In the genomic region with DNA sequence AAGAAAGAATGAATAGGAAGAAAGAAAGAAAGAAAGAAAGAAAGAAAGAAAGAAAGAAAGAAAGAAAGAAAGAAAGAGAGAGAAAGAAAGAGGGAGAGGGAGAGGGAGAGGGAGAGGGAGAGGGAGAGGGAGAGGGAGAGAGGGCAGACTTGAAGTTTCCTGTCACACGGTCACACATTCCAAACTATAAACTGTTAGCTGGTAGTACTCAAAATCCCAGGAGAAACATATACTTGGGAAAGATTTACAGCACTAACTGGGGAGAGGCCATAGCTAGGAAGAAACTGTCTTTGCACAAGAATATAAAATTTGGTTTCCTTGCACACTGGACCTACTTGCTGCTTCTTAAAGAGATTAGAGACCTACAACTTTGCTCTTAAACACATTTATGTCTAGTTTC, we compare ENCODE assay signal across 17 mouse cellular contexts. TPM values are rescaled to one million over a fixed set of nuclear protein-coding genes. Genes with fewer than 3 reads are reported as not detected.
DNase-seq lines count a peak whose midpoint lies in the region; ATAC-seq lines count a peak whose summit lies in the region.
"Had no signal": no experiment of that assay in that cellular context is flagged by ENCODE, and none has a peak within 500 bp of the region (broad histone marks: within the 10 kb centered on the region; RNA-seq: fewer than 3 reads in every experiment).

No protein-coding gene starts in this region.

- ATAC-seq in heart, embryonic 13.5 days (ENCODE audit: extremely low read depth, insufficient number of reproducible peaks, low FRiP score, low TSS enrichment) = no peak
- ATAC-seq in lung, embryonic 15.5 days (ENCODE audit: borderline replicate concordance, extremely low read depth, low FRiP score, low TSS enrichment) = peak; percentile 74; the same call in 1 of the 2 replicates
- no peak for ATAC-seq in embryonic facial prominence, embryonic 14.5 days (ENCODE audit: low read depth)
- ATAC-seq in limb, embryonic 15.5 days (ENCODE audit: insufficient number of reproducible peaks, low FRiP score, low TSS enrichment, low read depth) = no peak
- ATAC-seq: midbrain, embryonic 16.5 days had no signal

- H3K4me2 ChIP-seq in heart, embryonic 13.5 days = no peak overlapping the region
- no peak overlapping the region for H3K4me2 ChIP-seq in lung, embryonic 15.5 days
- H3K4me2 ChIP-seq in embryonic facial prominence, embryonic 14.5 days (ENCODE audit: low read depth, low read length) = no peak overlapping the region
- H3K4me2 ChIP-seq in limb, embryonic 15.5 days = no peak overlapping the region
- H3K4me2 ChIP-seq: hindbrain, embryonic 15.5 days had no signal

- peaks cover 25% of the 10 kb centered on the region for H3K4me1 ChIP-seq in heart, embryonic 13.5 days
- peaks cover 14% of the 10 kb centered on the region; the same call in 1 of the 2 replicates for H3K4me1 ChIP-seq in lung, embryonic 15.5 days
- peaks cover 12% of the 10 kb centered on the region; the same call in 1 of the 2 replicates for H3K4me1 ChIP-seq in embryonic facial prominence, embryonic 14.5 days (ENCODE audit: control insufficient read depth, insufficient read depth, low read length)
- peaks cover 8% of the 10 kb centered on the region; the same call in 1 of the 2 replicates for H3K4me1 ChIP-seq in limb, embryonic 15.5 days
- H3K4me1 ChIP-seq: hindbrain, embryonic 15.5 days had no signal

- no peaks in the 10 kb centered on the region for H3K27me3 ChIP-seq in heart, embryonic 13.5 days (replicated peaks)
- no peaks in the 10 kb centered on the region for H3K27me3 ChIP-seq in lung, embryonic 15.5 days
- no peaks in the 10 kb centered on the region for H3K27me3 ChIP-seq in embryonic facial prominence, embryonic 14.5 days (replicated peaks; ENCODE audit: control insufficient read depth, insufficient read depth, low read length)
- H3K27me3 ChIP-seq in limb, embryonic 15.5 days = no peaks in the 10 kb centered on the region
- H3K27me3 ChIP-seq: hindbrain, embryonic 15.5 days had no signal

- 32% methylated on average over 1 of the region's 1 CpGs for WGBS in heart, embryonic 13.5 days
- WGBS in lung, embryonic 15.5 days = 30% methylated on average over 1 of the region's 1 CpGs
- 16% methylated on average over 1 of the region's 1 CpGs for WGBS in embryonic facial prominence, embryonic 14.5 days
- 5% methylated on average over 1 of the region's 1 CpGs for WGBS in limb, embryonic 15.5 days

- intact Hi-C loops in heart, postnatal 25 days (cut with DNase I) = no loop called here

- H3K9me3 ChIP-seq in heart, embryonic 13.5 days = no peaks in the 10 kb centered on the region
- no peaks in the 10 kb centered on the region for H3K9me3 ChIP-seq in lung, embryonic 15.5 days
- no peaks in the 10 kb centered on the region for H3K9me3 ChIP-seq in embryonic facial prominence, embryonic 14.5 days (ENCODE audit: control insufficient read depth, low read length)
- H3K9me3 ChIP-seq in limb, embryonic 15.5 days = no peaks in the 10 kb centered on the region
- H3K9me3 ChIP-seq: hindbrain, embryonic 15.5 days had no signal

- H3K36me3 ChIP-seq in heart, embryonic 13.5 days = no peaks in the 10 kb centered on the region
- no peaks in the 10 kb centered on the region for H3K36me3 ChIP-seq in lung, embryonic 15.5 days
- H3K36me3 ChIP-seq in embryonic facial prominence, embryonic 14.5 days (ENCODE audit: control insufficient read depth, insufficient read depth, low read length) = no peaks in the 10 kb centered on the region
- no peaks in the 10 kb centered on the region for H3K36me3 ChIP-seq in limb, embryonic 15.5 days
- H3K36me3 ChIP-seq: hindbrain, embryonic 15.5 days had no signal

- no peak for DNase-seq in heart, postnatal 25 days (ENCODE audit: low spot score)
- DNase-seq in lung, adult 18-20 months = no peak
- DNase-seq in embryonic facial prominence, embryonic 14.5 days (ENCODE audit: low spot score) = peak; percentile 22
- DNase-seq in frontal cortex, postnatal 25 days (ENCODE audit: low spot score in 2 of 2) = no peak
- no peak for DNase-seq in thymus, adult 18-20 months
- DNase-seq: B cell, adult 2 months; cerebellum, postnatal 14 days; gastrocnemius, postnatal 25 days; heart, postnatal 14 days; right cerebral cortex, postnatal 14 days had no signal

- 0 out of 2 replicates have a peak overlapping the region, but pooled peaks have one; percentile 46 for H3K27ac ChIP-seq in heart, embryonic 13.5 days (replicated peaks)
- peak overlapping the region; percentile 35 for H3K27ac ChIP-seq in lung, embryonic 15.5 days
- H3K27ac ChIP-seq in embryonic facial prominence, embryonic 14.5 days (replicated peaks; ENCODE audit: low read depth, low read length) = peak overlapping the region; percentile 35; the same call in 1 of the 2 replicates
- peak overlapping the region; percentile 73 for H3K27ac ChIP-seq in limb, embryonic 15.5 days
- H3K27ac ChIP-seq: hindbrain, embryonic 15.5 days; layer of hippocampus, adult 2 months had no signal

- no peak overlapping the region for H3K9ac ChIP-seq in heart, embryonic 13.5 days
- H3K9ac ChIP-seq in lung, embryonic 15.5 days = no peak overlapping the region
- H3K9ac ChIP-seq in embryonic facial prominence, embryonic 14.5 days (ENCODE audit: low read depth, low read length) = no peak overlapping the region
- H3K9ac ChIP-seq in limb, embryonic 15.5 days = no peak overlapping the region
- H3K9ac ChIP-seq: hindbrain, embryonic 15.5 days had no signal

- H3K4me3 ChIP-seq in heart, embryonic 13.5 days = no peak overlapping the region
- H3K4me3 ChIP-seq in lung, embryonic 15.5 days = no peak overlapping the region
- H3K4me3 ChIP-seq in embryonic facial prominence, embryonic 14.5 days (ENCODE audit: low read depth, low read length) = no peak overlapping the region
- no peak overlapping the region for H3K4me3 ChIP-seq in limb, embryonic 15.5 days
- H3K4me3 ChIP-seq: hindbrain, embryonic 15.5 days; layer of hippocampus, adult 2 months had no signal

RNA-seq across cellular contexts. Expression of gene Pcdh18, which starts 50.2 kb away (rescaled TPM):
- 21.0 and 21.9 TPM in 2 replicates for polyA plus RNA-seq in heart, embryonic 13.5 days (2015; fragmentation: Nextera tagmentation; extraction: Ambion mirVana)
- 1 to 10 TPM; 6.1 to 7.4 TPM for total RNA-seq in heart, postnatal 25 days (2021)
- 56.8 and 59.1 TPM in 2 replicates for polyA plus RNA-seq in lung, embryonic 15.5 days (2015; fragmentation: Nextera tagmentation; extraction: Ambion mirVana)
- polyA plus RNA-seq in embryonic facial prominence, embryonic 14.5 days (2014; fragmentation: Nextera tagmentation; extraction: Ambion mirVana) = 82.4 and 98.9 TPM in 2 replicates
- polyA plus RNA-seq in limb, embryonic 15.5 days (2015; fragmentation: Nextera tagmentation; extraction: Ambion mirVana) = 87.5 and 103 TPM in 2 replicates
- total RNA-seq: megakaryocyte progenitor cell, adult 5-6 weeks had no signal
